Mouse (Mus musculus) CD8-positive naive resting alpha-beta T cell, adult 2 months (primary cell): Measurements from ENCODE around the gene H2al2a.

Source experiments
- DNase-seq, 2 experiments: peaks; one replicate each; pipeline ENCODE4 v3.0.0; 2022; ENCODE audit warnings: low read depth in 2 of 2, low spot score in 2 of 2

H2al2a gene

DNA sequence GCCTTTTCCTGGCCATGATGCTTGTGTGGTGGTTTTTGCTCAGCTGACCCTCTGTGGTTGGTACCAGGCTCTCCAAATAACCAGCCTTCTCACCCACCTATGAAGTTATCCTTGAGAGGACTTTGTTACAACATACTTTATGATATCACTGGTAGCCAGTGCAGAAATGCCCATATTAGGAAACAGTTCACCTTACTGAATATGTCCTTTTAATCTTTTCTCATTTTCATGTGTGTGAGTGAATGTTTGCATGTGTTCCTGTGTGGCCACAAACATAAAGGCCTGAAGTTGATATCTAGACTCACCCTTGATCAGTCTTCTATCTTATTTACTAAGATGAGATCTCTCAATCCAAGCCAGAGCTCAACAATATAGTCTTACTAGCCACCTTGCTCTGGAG is at the start of gene H2al2a:
Gene H2al2a (minus strand): TSS at position 101 of the 400 bp plus-strand sequence.
- no peak for DNase-seq

- DNase-seq, result no peak
Measured at GRCm38 (mm10) chr2:18046186-18046585, 49.4 kb upstream of the H2al2a start.

GRCm38 (mm10) chr2:18045781-18046181 is 49.0 kb upstream of the H2al2a start:
- no peak for DNase-seq

DNA sequence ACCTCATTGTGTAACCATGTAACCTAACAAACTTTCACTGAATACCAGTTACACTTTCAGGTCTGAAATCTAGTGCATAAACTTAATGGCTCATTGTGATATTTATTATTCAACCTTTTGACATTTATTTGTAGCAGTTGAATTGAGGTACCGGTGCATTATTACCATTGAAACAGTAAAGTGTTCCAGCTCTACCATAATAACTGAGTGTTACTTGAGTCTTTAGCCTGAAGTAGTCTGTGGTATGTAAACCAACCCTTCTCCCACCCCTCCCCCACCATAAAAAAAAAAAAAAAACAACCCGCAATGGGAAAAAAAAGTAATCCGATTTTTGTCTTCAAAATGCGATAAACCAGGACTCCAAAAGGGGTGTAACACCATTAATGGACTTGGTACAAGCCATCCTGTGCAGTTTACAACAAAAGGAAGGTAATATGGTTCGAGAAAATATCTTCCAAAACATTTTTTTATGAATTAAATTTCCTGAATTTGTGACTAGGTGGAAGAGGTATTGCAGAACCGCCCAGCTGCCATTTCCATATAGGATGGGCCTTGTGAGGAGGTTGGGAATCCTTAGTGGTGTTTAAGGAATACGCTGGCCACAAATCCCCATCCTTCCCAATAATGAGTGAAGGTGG is 48.5 kb upstream of the H2al2a start:
- DNase-seq, result no peak

DNA sequence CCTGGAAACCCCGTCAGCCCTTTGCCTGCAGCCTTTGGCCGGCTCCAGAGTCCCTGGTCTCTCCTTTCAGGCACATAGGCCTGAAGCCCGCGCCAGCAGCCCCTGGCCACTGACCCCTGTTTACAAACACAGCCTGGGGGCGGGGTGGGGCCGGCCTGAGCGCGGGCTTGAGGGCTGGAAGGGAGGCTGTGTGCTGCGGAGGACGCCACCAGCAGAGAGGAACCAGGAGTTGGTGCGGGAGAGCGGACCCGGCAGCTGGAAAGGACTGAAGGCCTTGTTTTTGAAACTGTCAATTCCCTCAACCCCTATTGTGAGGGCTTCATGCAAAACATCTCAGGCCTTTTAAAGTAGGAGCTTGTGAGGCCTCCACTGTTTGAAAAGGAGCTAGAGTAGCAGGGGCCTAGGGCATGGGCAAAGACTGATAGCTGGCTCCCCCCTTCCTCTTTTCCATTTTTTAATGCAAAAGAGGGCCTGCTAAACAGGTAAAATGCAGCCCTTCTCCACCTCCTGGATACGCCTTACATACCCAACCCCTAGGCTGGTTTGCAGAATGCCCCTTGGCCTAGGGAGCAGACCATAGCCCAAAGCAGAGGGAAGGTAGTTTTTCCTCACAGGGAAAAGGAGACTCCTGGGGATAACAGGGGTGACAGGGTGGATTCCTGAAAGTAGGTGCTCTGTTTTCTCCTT is 44.6 kb upstream of the H2al2a start:
- no peak for DNase-seq

- no peak for DNase-seq
Measured at GRCm38 (mm10) chr2:18040347-18041160, 43.8 kb upstream of the H2al2a start.

DNA sequence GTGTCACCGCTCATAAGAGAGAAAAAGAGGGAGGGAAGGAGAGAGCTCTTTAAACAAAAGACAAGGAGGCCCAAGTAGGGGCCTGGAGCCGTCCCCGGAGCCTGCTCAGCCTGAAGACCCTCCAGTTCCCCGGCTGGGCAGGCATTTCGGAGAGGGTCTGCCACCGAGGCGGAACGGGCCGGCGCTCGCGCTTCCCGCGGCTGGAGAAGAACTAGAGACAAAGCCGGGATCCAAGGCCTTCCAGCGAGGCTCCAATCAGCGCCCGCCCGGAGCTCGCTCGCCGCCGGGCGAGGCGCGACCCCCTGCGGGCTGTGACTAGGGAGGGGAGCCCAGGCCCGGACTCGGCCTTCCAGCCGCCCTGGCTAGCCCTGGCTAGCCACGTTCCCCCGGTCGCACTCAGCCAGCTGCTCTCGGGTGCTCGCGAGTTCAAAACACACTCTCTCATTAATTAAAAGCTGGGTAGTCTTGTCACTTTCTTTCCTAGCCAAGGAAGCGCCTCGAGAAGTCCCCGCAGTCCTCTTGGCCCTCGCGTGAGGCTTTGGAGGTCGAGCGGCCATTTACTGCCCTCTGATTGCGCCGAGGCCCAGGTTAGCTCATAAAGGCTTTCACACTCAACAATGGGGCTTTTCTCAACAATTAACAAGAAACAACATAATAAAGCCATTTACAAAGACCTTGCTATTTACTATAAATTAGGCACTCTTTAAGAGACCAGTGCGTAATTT is 43.0 kb upstream of the H2al2a start:
- no peak for DNase-seq

- DNase-seq, result no peak
Measured at GRCm38 (mm10) chr2:18038895-18039371, 42.2 kb upstream of the H2al2a start.

GRCm38 (mm10) chr2:18038141-18038752 is 41.5 kb upstream of the H2al2a start:
- no peak for DNase-seq

- no peak for DNase-seq
Measured at GRCm38 (mm10) chr2:18037491-18037890, 40.7 kb upstream of the H2al2a start, which contains the start of gene A930004D18Rik. Gene A930004D18Rik, minus strand, starts transcription at chr2:18037737.

GRCm38 (mm10) chr2:18034371-18035250 is 37.9 kb upstream of the H2al2a start:
- DNase-seq, result no peak

- DNase-seq, result no peak
Measured at GRCm38 (mm10) chr2:18033166-18034108, 36.7 kb upstream of the H2al2a start.

GRCm38 (mm10) chr2:18032538-18032895 is 35.8 kb upstream of the H2al2a start:
- DNase-seq, result no peak

- no peak for DNase-seq
Measured at GRCm38 (mm10) chr2:18031831-18032537, 35.2 kb upstream of the H2al2a start.

- DNase-seq, result no peak
Measured at GRCm38 (mm10) chr2:18031271-18031821, 34.6 kb upstream of the H2al2a start.

GRCm38 (mm10) chr2:18030581-18030980 is 33.8 kb upstream of the H2al2a start:
- DNase-seq, result no peak

DNA sequence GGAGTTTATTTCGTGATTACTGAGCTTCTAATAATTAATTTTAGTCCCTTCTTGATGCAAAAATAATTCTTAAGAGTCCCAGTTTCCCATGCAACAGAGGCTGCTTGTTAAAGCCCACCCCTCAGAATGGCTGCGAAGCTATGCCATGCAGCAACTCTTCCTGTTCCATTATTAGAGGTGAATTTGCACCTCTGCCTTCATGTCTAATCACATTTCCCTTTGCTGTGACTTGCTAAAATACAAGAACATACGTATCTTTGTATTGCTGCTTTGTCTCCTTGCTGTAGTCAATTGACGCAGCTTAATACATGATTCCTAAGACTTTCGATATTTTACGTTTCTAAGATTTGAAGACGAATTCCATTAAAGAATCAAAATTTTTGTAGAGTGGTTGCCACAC is 32.9 kb upstream of the H2al2a start:
- no peak for DNase-seq
